Mouse (Mus musculus) megakaryocyte-erythroid progenitor cell, adult 5-6 weeks (primary cell): ENCODE data around the gene Siglech. TPM values are rescaled to one million over a fixed set of nuclear protein-coding genes. Genes with fewer than 3 reads are reported as not detected.

Experiments used
- ATAC-seq: replicated peaks from 2 replicates; pipeline ENCODE4 v1.8.0; 2016; ENCODE audit warnings: mild to moderate bottlenecking, inconsistent platforms; ENCODE audit not compliant: severe bottlenecking, poor library complexity, low FRiP score, low TSS enrichment
- total RNA-seq, 2 experiments: library from RNA; stranded (forward) in 1 of 2; stranded (reverse) in 1 of 2; fragments of 200-1000, 215-1000 nt in 1 of 2; fragments of >200 nt in 1 of 2; fragmentation: Nextera tagmentation in 1 of 2; gene quantifications; 2 replicates each; pipeline ENCODE4 v1.2.3; 2014 to 2017

Gene Siglech
- total RNA-seq, 2 experiments from 2014 or later = not detected

- ATAC-seq = no peak
Observed at GRCm38 (mm10) chr7:55827551-55827950, 59.6 kb downstream of the Siglech start.

Other genes with a start within 250 kb of the Siglech start
- 34.9 and 43.8 TPM in 2 replicates for gene Tubgcp5, start 26.0 kb downstream of the Siglech start, total RNA-seq (2014; fragmentation: Nextera tagmentation)
- gene Tubgcp5, start 26.0 kb downstream of the Siglech start, total RNA-seq (2017) = 32.7 and 55.7 TPM in 2 replicates
- gene Cyfip1, start 73.6 kb downstream of the Siglech start, total RNA-seq (2014; fragmentation: Nextera tagmentation) = 21.4 and 42.4 TPM in 2 replicates
- 20.4 and 58.9 TPM in 2 replicates for gene Cyfip1, start 73.6 kb downstream of the Siglech start, total RNA-seq (2017)
- 27.6 and 35.5 TPM in 2 replicates for gene Nipa2, start 194.3 kb downstream of the Siglech start, total RNA-seq (2014; fragmentation: Nextera tagmentation)
- gene Nipa2, start 194.3 kb downstream of the Siglech start, total RNA-seq (2017) = 26.9 and 38.0 TPM in 2 replicates